Mouse (Mus musculus): ENCODE measurements around the gene Dlgap4. TPM values are rescaled to one million over a fixed set of nuclear protein-coding genes. Genes with fewer than 3 reads are reported as not detected.
"Not testable (repeated sequence)": the region's sequence is repeated elsewhere in the genome, so short reads cannot be mapped to it uniquely, and the experiment has no call there.

Gene Dlgap4
- polyA plus RNA-seq, 1 experiment from 2014 or later, result 56.3 TPM

GRCm38 (mm10) chr2:156780752-156781151, 167.2 kb downstream of the Dlgap4 start:
- Histone ChIP-seq H3K9me3 (no peaks in the 10 kb centered on the region), H3K9ac (no peak overlapping the region), H3K36me3 (no peaks in the 10 kb centered on the region), H3K27ac (no peak overlapping the region), H3K4me1 (peaks cover 20% of the 10 kb centered on the region), H3K4me2 (peak overlapping the region; percentile 28), H3K4me3 (replicated peaks) (no peak overlapping the region), H3K27me3 (replicated peaks) (no peaks in the 10 kb centered on the region)
- 0 out of 2 replicates have a peak, but pooled peaks have one; percentile 24 for ATAC-seq (ENCODE audit: insufficient read depth, low FRiP score, low read depth)
- 21% methylated on average over 17 of the region's 17 CpGs for WGBS

- H3K4me1 ChIP-seq, result peaks cover 18% of the 10 kb centered on the region
- no peak overlapping the region for H3K4me3 ChIP-seq (replicated peaks)
- peak overlapping the region; percentile 28; the same call in 1 of the 2 replicates for H3K4me2 ChIP-seq
- H3K27me3 ChIP-seq (replicated peaks), result no peaks in the 10 kb centered on the region
- no peak overlapping the region for H3K27ac ChIP-seq
- 69% methylated on average over 4 of the region's 4 CpGs for WGBS
- H3K36me3 ChIP-seq, result no peaks in the 10 kb centered on the region
- no peak overlapping the region for H3K9ac ChIP-seq
- no peaks in the 10 kb centered on the region for H3K9me3 ChIP-seq
- ATAC-seq (ENCODE audit: insufficient read depth, low FRiP score, low read depth), result no peak
These were observed 167.8 kb downstream of the Dlgap4 start for GRCm38 (mm10) chr2:156781281-156781680.

GRCm38 (mm10) chr2:156781836-156782480, 168.5 kb downstream of the Dlgap4 start:
- Histone ChIP-seq H3K9ac (no peak overlapping the region), H3K27me3 (replicated peaks) (no peaks in the 10 kb centered on the region), H3K4me1 (peaks cover 18% of the 10 kb centered on the region), H3K27ac (no peak overlapping the region), H3K9me3 (no peaks in the 10 kb centered on the region), H3K36me3 (no peaks in the 10 kb centered on the region), H3K4me3 (replicated peaks) (no peak overlapping the region), H3K4me2 (no peak overlapping the region)
- 66% methylated on average over 4 of the region's 4 CpGs for WGBS
- ATAC-seq (ENCODE audit: insufficient read depth, low FRiP score, low read depth), result no peak

GRCm38 (mm10) chr2:156782481-156783348, 169.2 kb downstream of the Dlgap4 start:
- H3K9ac ChIP-seq, result no peak overlapping the region
- WGBS, result 76% methylated on average over 10 of the region's 10 CpGs
- H3K4me3 ChIP-seq (replicated peaks), result no peak overlapping the region
- H3K27me3 ChIP-seq (replicated peaks), result no peaks in the 10 kb centered on the region
- no peaks in the 10 kb centered on the region for H3K9me3 ChIP-seq
- ATAC-seq (ENCODE audit: insufficient read depth, low FRiP score, low read depth), result no peak
- peak overlapping the region; percentile 35; the same call in 1 of the 2 replicates for H3K27ac ChIP-seq
- H3K36me3 ChIP-seq, result no peaks in the 10 kb centered on the region
- H3K4me1 ChIP-seq, result peaks cover 18% of the 10 kb centered on the region
- no peak overlapping the region for H3K4me2 ChIP-seq

- ATAC-seq (ENCODE audit: insufficient read depth, low FRiP score, low read depth), result peak; percentile 76
- H3K36me3 ChIP-seq, result no peaks in the 10 kb centered on the region
- H3K9ac ChIP-seq, result no peak overlapping the region
- no peak overlapping the region for H3K4me2 ChIP-seq
- WGBS, result 54% methylated on average over 9 of the region's 9 CpGs
- no peak overlapping the region for H3K4me3 ChIP-seq (replicated peaks)
- H3K4me1 ChIP-seq, result peaks cover 18% of the 10 kb centered on the region
- no peaks in the 10 kb centered on the region for H3K9me3 ChIP-seq
- no peak overlapping the region for H3K27ac ChIP-seq
- H3K27me3 ChIP-seq (replicated peaks), result no peaks in the 10 kb centered on the region
These were observed 169.8 kb downstream of the Dlgap4 start for GRCm38 (mm10) chr2:156783349-156783728.

GRCm38 (mm10) chr2:156784016-156784585, 170.6 kb downstream of the Dlgap4 start:
- Histone ChIP-seq H3K27ac (peak overlapping the region; percentile 16; the same call in 1 of the 2 replicates), H3K4me2 (no peak overlapping the region), H3K4me3 (replicated peaks) (no peak overlapping the region), H3K36me3 (no peaks in the 10 kb centered on the region), H3K4me1 (peaks cover 15% of the 10 kb centered on the region), H3K9ac (no peak overlapping the region), H3K27me3 (replicated peaks) (no peaks in the 10 kb centered on the region), H3K9me3 (no peaks in the 10 kb centered on the region)
- ATAC-seq (ENCODE audit: insufficient read depth, low FRiP score, low read depth), result no peak
- WGBS, result 40% methylated on average over 7 of the region's 7 CpGs

- H3K4me2 ChIP-seq, result no peak overlapping the region
- H3K4me1 ChIP-seq, result peaks cover 13% of the 10 kb centered on the region
- H3K36me3 ChIP-seq, result no peaks in the 10 kb centered on the region
- WGBS, result 90% methylated on average over 2 of the region's 2 CpGs
- H3K4me3 ChIP-seq (replicated peaks), result no peak overlapping the region
- H3K27me3 ChIP-seq (replicated peaks), result no peaks in the 10 kb centered on the region
- no peak overlapping the region for H3K27ac ChIP-seq
- H3K9me3 ChIP-seq, result no peaks in the 10 kb centered on the region
- H3K9ac ChIP-seq, result no peak overlapping the region
- ATAC-seq (ENCODE audit: insufficient read depth, low FRiP score, low read depth), result no peak
These were observed 171.4 kb downstream of the Dlgap4 start for GRCm38 (mm10) chr2:156784891-156785290.

GRCm38 (mm10) chr2:156786369-156786768, 172.9 kb downstream of the Dlgap4 start:
- H3K4me2 ChIP-seq; H3K36me3 ChIP-seq; H3K27me3 ChIP-seq (replicated peaks); H3K9me3 ChIP-seq; H3K9ac ChIP-seq; H3K4me1 ChIP-seq; H3K27ac ChIP-seq; H3K4me3 ChIP-seq (replicated peaks); ATAC-seq (ENCODE audit: insufficient read depth, low FRiP score, low read depth): not testable (repeated sequence)

GRCm38 (mm10) chr2:156787090-156787775, 173.7 kb downstream of the Dlgap4 start:
- Histone ChIP-seq H3K4me2 (no peak overlapping the region), H3K4me3 (replicated peaks) (no peak overlapping the region), H3K9me3 (no peaks in the 10 kb centered on the region), H3K27ac (no peak overlapping the region), H3K27me3 (replicated peaks) (no peaks in the 10 kb centered on the region), H3K9ac (no peak overlapping the region), H3K4me1 (no peaks in the 10 kb centered on the region), H3K36me3 (no peaks in the 10 kb centered on the region)
- no peak for ATAC-seq (ENCODE audit: insufficient read depth, low FRiP score, low read depth)
- WGBS, result 84% methylated on average over 5 of the region's 5 CpGs

GRCm38 (mm10) chr2:156787776-156788105, 174.2 kb downstream of the Dlgap4 start:
- WGBS, result 47% methylated on average over 3 of the region's 3 CpGs
- Histone ChIP-seq H3K27ac (no peak overlapping the region), H3K4me2 (no peak overlapping the region), H3K4me1 (no peaks in the 10 kb centered on the region), H3K4me3 (replicated peaks) (no peak overlapping the region), H3K27me3 (replicated peaks) (no peaks in the 10 kb centered on the region), H3K9me3 (no peaks in the 10 kb centered on the region), H3K36me3 (no peaks in the 10 kb centered on the region), H3K9ac (no peak overlapping the region)
- ATAC-seq (ENCODE audit: insufficient read depth, low FRiP score, low read depth), result no peak

GRCm38 (mm10) chr2:156788836-156789235, 175.3 kb downstream of the Dlgap4 start:
- ATAC-seq (ENCODE audit: insufficient read depth, low FRiP score, low read depth), result no peak
- no peak overlapping the region for H3K27ac ChIP-seq
- H3K9ac ChIP-seq, result no peak overlapping the region
- H3K36me3 ChIP-seq, result no peaks in the 10 kb centered on the region
- no peaks in the 10 kb centered on the region for H3K27me3 ChIP-seq (replicated peaks)
- no peak overlapping the region for H3K4me3 ChIP-seq (replicated peaks)
- H3K9me3 ChIP-seq, result no peaks in the 10 kb centered on the region
- no peaks in the 10 kb centered on the region for H3K4me1 ChIP-seq
- 58% methylated on average over 1 of the region's 1 CpGs for WGBS
- no peak overlapping the region for H3K4me2 ChIP-seq

- WGBS, result 71% methylated on average over 1 of the region's 1 CpGs
- H3K9ac ChIP-seq, result no peak overlapping the region
- no peaks in the 10 kb centered on the region for H3K27me3 ChIP-seq (replicated peaks)
- H3K9me3 ChIP-seq, result no peaks in the 10 kb centered on the region
- H3K4me1 ChIP-seq, result no peaks in the 10 kb centered on the region
- H3K4me3 ChIP-seq (replicated peaks), result no peak overlapping the region
- H3K4me2 ChIP-seq, result no peak overlapping the region
- no peak for ATAC-seq (ENCODE audit: insufficient read depth, low FRiP score, low read depth)
- no peak overlapping the region for H3K27ac ChIP-seq
- H3K36me3 ChIP-seq, result no peaks in the 10 kb centered on the region
These were observed 185.0 kb downstream of the Dlgap4 start for GRCm38 (mm10) chr2:156798516-156798915.
